Mouse (Mus musculus) liver, postnatal 0 days (tissue): Measurements from ENCODE around the gene Ephb1. TPM values are rescaled to one million over a fixed set of nuclear protein-coding genes. Genes with fewer than 3 reads are reported as not detected.
A peak's percentile ranks its signal among the peaks of the same experiment; 100 is the strongest.

Source experiments
- ATAC-seq: fragments of 200-750 bp; cut with Nextera tagmentation; 2 replicates; pipeline ENCODE4 v1.8.0; 2017; ENCODE audit warnings: mild to moderate bottlenecking, moderate library complexity
- DNase-seq: peaks from one replicate; pipeline ENCODE4 v3.0.0-alpha.2; 2016
- H3K27ac ChIP-seq: fragments of 300-500 bp; sonication (generic); 2 replicates; pipeline ENCODE4 v1.5.1; 2014; ENCODE audit warnings: antibody characterized with exemption, moderate library complexity, mild to moderate bottlenecking, low read depth
- H3K27me3 ChIP-seq: fragments of 300-500 bp; sonication (generic); 2 replicates; pipeline ENCODE4 v1.6.1; 2014; ENCODE audit warnings: low read length, control low read depth, mixed read lengths; ENCODE audit not compliant: insufficient read depth
- H3K36me3 ChIP-seq: fragments of 300-500 bp; sonication (generic); replicated peaks from 2 replicates; pipeline ENCODE4 v1.6.1; 2014; ENCODE audit warnings: mild to moderate bottlenecking, control low read depth, low read length, moderate library complexity, mixed read lengths; ENCODE audit not compliant: insufficient read depth
- H3K4me1 ChIP-seq: fragments of 300-500 bp; sonication (generic); 2 replicates; pipeline ENCODE4 v1.6.1; 2014; ENCODE audit warnings: antibody characterized with exemption, mild to moderate bottlenecking, control low read depth; ENCODE audit not compliant: insufficient read depth
- H3K4me2 ChIP-seq: fragments of 300-500 bp; sonication (generic); 2 replicates; pipeline ENCODE4 v1.6.1; 2014; ENCODE audit warnings: low read depth, mild to moderate bottlenecking, low read length, moderate library complexity, mixed read lengths
- H3K4me3 ChIP-seq: fragments of 300-500 bp; sonication (generic); 2 replicates; pipeline ENCODE4 v1.5.1; 2014; ENCODE audit warnings: low read depth, low read length
- H3K9ac ChIP-seq: fragments of 300-500 bp; sonication (generic); replicated peaks from 2 replicates; pipeline ENCODE4 v1.6.1; 2014; ENCODE audit warnings: mild to moderate bottlenecking, moderate library complexity
- H3K9me3 ChIP-seq: fragments of 300-500 bp; sonication (generic); 2 replicates; pipeline ENCODE4 v1.6.1; 2016; ENCODE audit warnings: mild to moderate bottlenecking, control low read depth, low read length, mixed read lengths
- CTCF ChIP-seq: sonication (generic); IDR thresholded peaks from 2 replicates; pipeline ENCODE4 v1.5.1; 2016; ENCODE audit warnings: antibody characterized with exemption, low read depth
- EP300 ChIP-seq: IDR thresholded peaks from 2 replicates; pipeline ENCODE4 v1.6.1; 2016; ENCODE audit warnings: antibody characterized with exemption, low read depth, mild to moderate bottlenecking
- WGBS: fragments of 180-500 bp; shearing (Covaris S2); extraction: QIAGEN DNeasy Blood & Tissue Kit; methylation state at CpG from one replicate; pipeline ENCODE4 v1.1.7; 2014; ENCODE audit not compliant: insufficient replicate concordance; 5-methylcytosine and 5-hydroxymethylcytosine counted together
- polyA plus RNA-seq: library from polyadenylated mRNA; unstranded; fragments of >200 nt; fragmentation: Nextera tagmentation; extraction: Ambion mirVana; gene quantifications from 2 replicates; pipeline ENCODE4 v1.2.1, GENCODE M21; 2015

Ephb1 gene
- polyA plus RNA-seq, 1 experiment from 2014 or later, result 0.28 TPM

DNA sequence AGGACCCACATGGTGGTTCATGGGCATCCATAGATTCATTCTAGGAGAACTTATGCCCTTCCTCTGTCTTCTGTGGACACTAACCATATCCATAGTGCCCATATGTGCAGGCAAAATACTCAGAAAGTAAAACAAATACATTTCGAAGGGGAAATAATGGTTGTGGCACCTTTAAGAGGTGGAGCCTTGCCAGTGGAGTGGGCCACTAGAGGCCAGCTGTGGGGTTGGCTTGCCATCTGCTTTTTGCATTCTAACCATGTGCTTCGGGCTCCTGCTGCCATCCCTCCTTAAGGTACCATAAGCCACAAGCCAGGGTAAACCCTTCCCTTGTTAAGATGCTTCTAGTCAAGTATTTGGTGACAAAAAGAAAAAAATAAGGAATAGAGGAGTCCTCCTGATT is 373.3 kb downstream of the Ephb1 start:
- Histone ChIP-seq H3K4me1 (no peaks in the 10 kb centered on the region), H3K4me2 (no peak overlapping the region), H3K27me3 (no peaks in the 10 kb centered on the region), H3K9me3 (no peaks in the 10 kb centered on the region), H3K9ac (no peak overlapping the region), H3K4me3 (no peak overlapping the region), H3K27ac (no peak overlapping the region), H3K36me3 (no peaks in the 10 kb centered on the region)
- 75% methylated on average over 2 of the region's 2 CpGs for WGBS
- DNase-seq (no peak), ATAC-seq (no peak)
- no peak for TF ChIP-seq EP300
- TF ChIP-seq CTCF, result no peak

DNA sequence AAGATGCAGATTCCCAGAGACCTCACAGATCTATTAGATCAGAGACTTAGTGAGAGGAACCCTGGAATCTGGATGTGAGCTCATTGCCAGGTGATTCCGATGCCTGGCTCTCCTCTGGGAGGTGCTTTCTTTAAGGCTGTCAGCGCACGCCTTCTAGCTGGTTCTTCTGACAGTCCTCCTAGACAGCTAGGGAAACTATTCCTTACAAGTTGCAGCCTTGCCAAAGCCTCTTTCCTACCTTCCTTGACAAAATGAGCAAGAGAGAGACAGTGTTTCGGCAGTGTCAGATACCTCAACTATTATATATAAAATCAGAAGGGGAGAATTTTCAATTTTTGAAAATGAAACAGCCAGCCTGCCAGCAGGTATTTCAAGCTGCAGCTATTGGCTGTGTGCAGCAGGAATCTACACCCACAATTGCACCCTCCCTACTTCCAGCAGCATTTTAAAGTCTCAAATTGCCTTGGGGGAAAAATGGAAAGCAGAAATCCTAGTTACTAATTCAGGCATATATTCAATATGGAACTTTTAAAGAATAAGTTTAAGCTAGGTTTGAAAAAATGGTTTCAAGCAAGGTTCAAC is 377.5 kb downstream of the Ephb1 start:
- no peak overlapping the region for H3K9ac ChIP-seq
- no peaks in the 10 kb centered on the region for H3K27me3 ChIP-seq
- H3K4me1 ChIP-seq, result no peaks in the 10 kb centered on the region
- ATAC-seq (no peak), DNase-seq (no peak)
- H3K36me3 ChIP-seq, result no peaks in the 10 kb centered on the region
- TF ChIP-seq EP300 (no peak), CTCF (no peak)
- H3K9me3 ChIP-seq, result no peaks in the 10 kb centered on the region
- 90% methylated on average over 4 of the region's 4 CpGs for WGBS
- no peak overlapping the region for H3K4me3 ChIP-seq
- no peak overlapping the region for H3K27ac ChIP-seq
- no peak overlapping the region for H3K4me2 ChIP-seq

DNA sequence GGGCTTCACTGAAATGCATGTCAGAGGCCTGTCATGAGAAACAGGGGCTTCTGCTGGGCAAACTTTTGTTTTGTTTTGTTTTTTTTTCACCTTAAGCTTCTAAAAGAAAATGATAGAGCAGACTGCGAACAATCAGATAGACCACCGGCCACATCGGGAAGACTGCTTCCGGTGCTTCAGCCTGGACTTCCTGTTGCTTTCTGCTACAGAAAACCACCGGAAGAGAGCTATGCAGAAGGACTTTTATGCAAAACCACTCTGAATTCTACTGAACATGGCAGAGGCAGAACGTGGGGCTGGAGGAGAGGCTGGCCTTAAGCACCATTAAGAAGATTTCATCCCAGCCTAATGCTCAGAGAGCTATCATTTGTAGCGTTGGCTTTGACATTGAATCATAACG is 382.2 kb downstream of the Ephb1 start:
- no peak for ATAC-seq
- Histone ChIP-seq H3K4me1 (no peaks in the 10 kb centered on the region), H3K4me2 (peak overlapping the region; percentile 15; the same call in 1 of the 2 replicates), H3K4me3 (no peak overlapping the region), H3K27ac (no peak overlapping the region), H3K36me3 (no peaks in the 10 kb centered on the region), H3K27me3 (no peaks in the 10 kb centered on the region), H3K9ac (no peak overlapping the region), H3K9me3 (no peaks in the 10 kb centered on the region)
- DNase-seq, result no peak
- TF ChIP-seq EP300 (no peak), CTCF (no peak)
- 32% methylated on average over 8 of the region's 8 CpGs for WGBS

DNA sequence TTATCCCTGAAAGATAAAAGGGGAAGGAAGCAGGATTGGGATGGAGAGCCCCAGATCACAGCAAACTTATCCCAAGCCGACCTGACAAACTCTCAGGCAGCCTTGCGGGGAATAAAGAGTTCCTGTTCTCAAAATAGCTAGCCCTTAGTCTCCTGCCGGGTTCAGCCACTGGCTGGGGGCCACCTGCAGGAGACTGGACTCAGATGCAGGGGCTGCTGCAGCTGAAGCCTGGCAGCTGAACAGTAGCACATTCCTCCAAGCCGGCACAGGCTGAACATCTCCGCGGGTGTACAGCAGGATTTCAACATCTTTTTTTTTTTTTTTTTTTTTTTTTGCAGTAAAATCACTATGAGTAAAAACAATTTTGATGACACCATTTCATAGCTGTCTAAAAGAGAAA is 382.7 kb downstream of the Ephb1 start:
- TF ChIP-seq EP300 (no peak), CTCF (no peak)
- Histone ChIP-seq H3K9ac (no peak overlapping the region), H3K36me3 (no peaks in the 10 kb centered on the region), H3K9me3 (no peaks in the 10 kb centered on the region), H3K4me1 (no peaks in the 10 kb centered on the region), H3K4me3 (no peak overlapping the region), H3K27me3 (no peaks in the 10 kb centered on the region), H3K4me2 (no peak overlapping the region), H3K27ac (no peak overlapping the region)
- DNase-seq (no peak), ATAC-seq (no peak)
- 19% methylated on average over 6 of the region's 6 CpGs for WGBS

DNA sequence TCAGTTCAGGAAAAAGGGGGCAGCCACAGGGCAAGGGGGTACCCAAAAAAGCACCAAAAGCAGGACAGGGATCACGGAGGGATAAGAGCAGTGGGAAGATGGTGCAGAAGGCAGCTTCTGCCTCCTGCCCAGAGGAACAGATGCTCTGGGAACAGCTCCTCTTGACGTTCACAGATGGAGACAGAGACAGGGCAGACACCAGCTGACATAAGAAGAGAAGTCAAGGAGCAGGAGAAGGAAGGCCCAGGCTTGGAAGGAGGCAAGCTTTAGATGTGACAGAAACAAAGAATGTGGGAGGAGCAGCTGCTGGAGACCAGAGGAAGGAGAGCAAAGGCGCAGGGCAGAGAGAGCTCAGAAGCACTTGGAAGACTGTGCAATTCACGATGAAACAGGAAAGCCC is 398.3 kb downstream of the Ephb1 start:
- TF ChIP-seq EP300, result no peak
- no peak for TF ChIP-seq CTCF
- ATAC-seq (no peak), DNase-seq (no peak)
- Histone ChIP-seq H3K36me3 (no peaks in the 10 kb centered on the region), H3K27ac (no peak overlapping the region), H3K9me3 (no peaks in the 10 kb centered on the region), H3K4me2 (no peak overlapping the region), H3K4me3 (no peak overlapping the region), H3K9ac (no peak overlapping the region), H3K27me3 (no peaks in the 10 kb centered on the region), H3K4me1 (no peaks in the 10 kb centered on the region)
- WGBS, result 29% methylated on average over 4 of the region's 4 CpGs

DNA sequence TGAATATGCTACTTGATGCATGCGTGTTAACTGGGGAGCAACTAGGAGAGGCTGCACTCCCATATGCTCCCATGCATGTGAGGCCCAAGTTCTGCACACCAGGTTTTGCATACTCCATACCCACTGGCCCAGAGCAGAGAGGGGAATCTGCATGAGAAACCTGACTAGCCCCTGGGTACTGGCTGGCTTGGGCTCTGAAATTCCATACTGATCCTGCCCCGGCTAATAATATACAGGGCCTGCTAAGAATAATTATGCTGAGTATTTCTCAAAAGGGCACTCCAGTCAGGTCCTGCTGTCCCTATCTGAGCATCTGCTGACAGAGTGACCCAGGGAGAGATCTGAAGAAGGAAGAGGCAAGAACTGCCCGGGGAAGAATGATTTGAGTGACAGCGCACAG is 400.0 kb downstream of the Ephb1 start:
- Histone ChIP-seq H3K4me1 (no peaks in the 10 kb centered on the region), H3K36me3 (no peaks in the 10 kb centered on the region), H3K9me3 (no peaks in the 10 kb centered on the region), H3K9ac (no peak overlapping the region), H3K4me2 (no peak overlapping the region), H3K27ac (no peak overlapping the region), H3K27me3 (no peaks in the 10 kb centered on the region), H3K4me3 (no peak overlapping the region)
- no peak for ATAC-seq
- TF ChIP-seq EP300 (no peak), CTCF (no peak)
- no peak for DNase-seq
- WGBS, result 76% methylated on average over 4 of the region's 4 CpGs

DNA sequence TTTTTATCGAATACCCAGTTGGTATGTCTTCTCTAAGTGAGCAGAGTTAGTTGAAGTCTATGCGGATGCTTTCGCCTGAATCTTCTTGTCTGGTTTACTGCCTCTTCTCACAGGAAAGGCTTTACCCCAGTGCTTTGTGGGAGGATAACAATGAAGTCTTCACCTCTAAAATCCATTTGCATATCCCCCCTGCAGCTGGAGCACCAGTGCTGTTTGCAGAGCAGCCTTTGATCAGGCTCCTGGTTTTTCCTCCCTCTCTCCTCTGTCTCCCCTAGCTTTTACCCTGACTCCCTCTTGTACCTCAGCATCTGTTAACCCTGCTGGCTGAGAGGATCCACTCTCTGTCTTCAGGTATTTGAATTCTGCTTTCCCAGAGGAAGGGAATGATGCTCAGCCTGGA is 404.4 kb downstream of the Ephb1 start:
- Histone ChIP-seq H3K27me3 (no peaks in the 10 kb centered on the region), H3K4me3 (no peak overlapping the region), H3K36me3 (no peaks in the 10 kb centered on the region), H3K4me1 (no peaks in the 10 kb centered on the region), H3K27ac (no peak overlapping the region), H3K9ac (no peak overlapping the region), H3K9me3 (no peaks in the 10 kb centered on the region), H3K4me2 (no peak overlapping the region)
- no peak for TF ChIP-seq CTCF
- no peak for TF ChIP-seq EP300
- DNase-seq (no peak), ATAC-seq (no peak)
- 26% methylated on average over 3 of the region's 3 CpGs for WGBS
